In the genomic region with DNA sequence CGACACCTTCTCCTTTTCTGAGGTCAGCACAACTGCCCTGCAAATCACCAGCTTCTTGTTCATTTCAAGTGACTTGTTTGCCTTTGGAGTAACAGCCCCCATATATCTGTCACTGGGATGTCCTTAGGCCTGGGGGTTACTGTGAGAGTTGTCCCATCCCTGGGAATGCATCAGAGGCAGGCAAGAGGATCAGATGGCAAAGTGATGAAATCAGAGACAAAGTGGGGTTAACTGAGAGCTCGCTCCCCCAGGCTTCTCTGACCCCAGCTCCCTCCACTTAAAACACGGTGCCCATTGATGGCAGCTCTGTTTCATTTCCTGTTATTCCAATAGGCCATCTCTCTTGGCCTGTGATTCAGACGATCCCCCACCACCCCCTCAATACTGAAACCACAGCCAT, we compare ENCODE assay signal across 16 mouse cellular contexts.
"Had no signal": no experiment of that assay in that cellular context is flagged by ENCODE, and none has a peak within 500 bp of the region (broad histone marks: within the 10 kb centered on the region; RNA-seq: fewer than 3 reads in every experiment).

No protein-coding gene starts in this region.

- ATAC-seq: intestine, embryonic 16.5 days; lung, postnatal 0 days had no signal

- H3K4me1 ChIP-seq: midbrain, embryonic 10.5 days; neural tube, embryonic 12.5 days; stomach, embryonic 15.5 days had no signal

- H3K27me3 ChIP-seq: limb, embryonic 15.5 days; stomach, embryonic 15.5 days had no signal

- H3K4me2 ChIP-seq: limb, embryonic 15.5 days; neural tube, embryonic 12.5 days; stomach, embryonic 15.5 days had no signal

- H3K36me3 ChIP-seq: limb, embryonic 15.5 days; midbrain, embryonic 10.5 days; neural tube, embryonic 12.5 days; stomach, embryonic 15.5 days had no signal

- H3K9ac ChIP-seq: limb, embryonic 15.5 days; liver, embryonic 14.5 days; neural tube, embryonic 12.5 days; stomach, embryonic 15.5 days had no signal

- H3K4me3 ChIP-seq: limb, embryonic 15.5 days; midbrain, embryonic 10.5 days; myocyte; neural tube, embryonic 12.5 days; stomach, embryonic 15.5 days had no signal

- H3K9me3 ChIP-seq: limb, embryonic 15.5 days; midbrain, embryonic 10.5 days; neural tube, embryonic 12.5 days; stomach, embryonic 15.5 days had no signal

- DNase-seq: kidney, adult 8-10 months; layer of hippocampus, postnatal 36 days; lung, adult 18-20 months; lung, postnatal 36 days; midbrain, embryonic 14.5 days; retina, postnatal 1 day; thymus, adult 2 months; thymus, postnatal 25 days had no signal

- H3K27ac ChIP-seq: limb, embryonic 15.5 days; liver, embryonic 14.5 days; midbrain, embryonic 10.5 days; neural tube, embryonic 12.5 days; stomach, embryonic 15.5 days had no signal
